Mouse (Mus musculus) lung, embryonic 16.5 days (tissue): ENCODE results near the gene Chic1. TPM values are rescaled to one million over a fixed set of nuclear protein-coding genes. Genes with fewer than 3 reads are reported as not detected.

Experiments
- ATAC-seq: fragments of 200-750 bp; cut with Nextera tagmentation; 2 replicates; pipeline ENCODE4 v1.8.0; 2017; ENCODE audit warnings: low read depth, mild to moderate bottlenecking, moderate library complexity
- H3K27ac ChIP-seq: fragments of 300-500 bp; sonication (generic); 2 replicates; pipeline ENCODE4 v1.5.1; 2014; ENCODE audit warnings: mild to moderate bottlenecking, control low read depth, low read length
- H3K27me3 ChIP-seq: fragments of 300-500 bp; sonication (generic); 2 replicates; pipeline ENCODE4 v1.6.1; 2014; ENCODE audit warnings: low read depth, low read length, mixed read lengths; ENCODE audit not compliant: control insufficient read depth, insufficient read depth
- H3K36me3 ChIP-seq: fragments of 300-500 bp; sonication (generic); 2 replicates; pipeline ENCODE4 v1.6.1; 2014; ENCODE audit warnings: low read length; ENCODE audit not compliant: control insufficient read depth, insufficient read depth
- H3K4me1 ChIP-seq: fragments of 300-500 bp; sonication (generic); replicated peaks from 2 replicates; pipeline ENCODE4 v1.6.1; 2014; ENCODE audit warnings: low read length, mixed read lengths; ENCODE audit not compliant: control insufficient read depth, insufficient read depth
- H3K4me2 ChIP-seq: fragments of 300-500 bp; sonication (generic); 2 replicates; pipeline ENCODE4 v1.6.1; 2014; ENCODE audit warnings: low read depth, low read length, control low read depth
- H3K4me3 ChIP-seq: fragments of 300-500 bp; sonication (generic); 2 replicates; pipeline ENCODE4 v1.5.1; 2014; ENCODE audit warnings: mild to moderate bottlenecking, low read length, control low read depth
- H3K9ac ChIP-seq: fragments of 300-500 bp; sonication (generic); 2 replicates; pipeline ENCODE4 v1.6.1; 2014; ENCODE audit warnings: low read length, control low read depth
- H3K9me3 ChIP-seq: fragments of 300-500 bp; sonication (generic); 2 replicates; pipeline ENCODE4 v1.6.1; 2016; ENCODE audit warnings: low read length; ENCODE audit not compliant: control insufficient read depth
- WGBS: fragments of 180-500 bp; shearing (Covaris S2); extraction: QIAGEN DNeasy Blood & Tissue Kit; methylation state at CpG from one replicate; pipeline ENCODE4 v1.1.7; 2014; 5-methylcytosine and 5-hydroxymethylcytosine counted together
- polyA plus RNA-seq: library from polyadenylated mRNA; unstranded; fragments of >200 nt; fragmentation: Nextera tagmentation; extraction: Ambion mirVana; gene quantifications from 2 replicates; pipeline ENCODE4 v1.2.1, GENCODE M21; 2015

Chic1 gene
- 2.6 and 3.3 TPM in 2 replicates for polyA plus RNA-seq

DNA sequence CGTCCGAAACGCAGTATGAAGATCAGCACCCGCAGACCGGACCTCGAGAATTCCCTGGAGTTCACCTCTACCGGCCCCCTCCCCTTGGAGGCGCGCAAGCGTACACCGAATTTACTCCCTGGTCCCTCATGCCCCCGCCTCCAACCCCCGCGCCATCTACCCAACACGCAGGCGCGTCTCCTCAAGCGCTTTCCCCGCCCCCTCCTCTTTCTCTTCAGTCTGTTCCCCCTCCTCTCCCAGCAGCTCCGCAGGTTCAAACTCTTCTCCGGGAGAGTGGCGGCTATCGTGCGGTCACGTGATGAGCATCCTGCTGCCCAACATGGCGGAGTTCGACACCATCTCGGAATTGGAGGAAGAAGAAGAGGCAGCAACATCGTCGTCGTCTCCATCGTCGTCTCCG is at the start of gene Chic1:
Gene Chic1 (plus strand): TSS at position 190 of the 400 bp plus-strand sequence.
- Histone ChIP-seq H3K4me3 (peak within 1 kb of the TSS; percentile 62), H3K9me3 (no peaks in the 10 kb centered on the region), H3K4me2 (peak within 1 kb of the TSS; percentile 62), H3K9ac (peak within 1 kb of the TSS; percentile 64), H3K27ac (no peak within 1 kb of the TSS), H3K36me3 (no peaks in the 10 kb centered on the region), H3K27me3 (peaks cover 15% of the 10 kb centered on the region), H3K4me1 (no peaks in the 10 kb centered on the region; the same call in 1 of the 2 replicates)
- peak; percentile 97 for ATAC-seq
- WGBS: 14% methylated on average over 34 of the region's 34 CpGs

DNA sequence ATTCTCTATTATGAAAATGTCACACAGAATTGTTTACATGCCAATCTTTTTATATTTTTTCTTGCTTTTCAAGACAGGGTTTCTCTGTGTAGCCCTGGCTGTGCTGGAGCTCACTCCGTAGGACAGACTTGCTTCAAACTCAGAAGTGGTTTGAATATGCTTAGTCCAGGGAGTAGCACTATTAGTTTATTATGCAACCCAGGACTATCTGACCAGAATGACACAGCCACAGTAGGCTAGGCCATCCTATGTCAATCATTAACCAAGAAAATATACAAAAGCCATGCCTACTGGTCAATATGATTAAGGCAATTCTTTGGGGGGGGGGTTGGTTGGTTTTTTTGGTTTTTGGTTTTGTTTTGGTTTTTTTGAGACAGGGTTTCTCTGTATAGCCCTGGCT is 48.0 kb upstream of the Chic1 start:
- Histone ChIP-seq H3K4me1 (no peaks in the 10 kb centered on the region), H3K9ac (no peak overlapping the region), H3K27me3 (peaks cover 8% of the 10 kb centered on the region; the same call in 1 of the 2 replicates), H3K4me3 (no peak overlapping the region), H3K9me3 (no peaks in the 10 kb centered on the region), H3K27ac (no peak overlapping the region), H3K36me3 (no peaks in the 10 kb centered on the region), H3K4me2 (no peak overlapping the region)
- no peak for ATAC-seq
- 83% methylated on average over 1 of the region's 1 CpGs for WGBS

DNA sequence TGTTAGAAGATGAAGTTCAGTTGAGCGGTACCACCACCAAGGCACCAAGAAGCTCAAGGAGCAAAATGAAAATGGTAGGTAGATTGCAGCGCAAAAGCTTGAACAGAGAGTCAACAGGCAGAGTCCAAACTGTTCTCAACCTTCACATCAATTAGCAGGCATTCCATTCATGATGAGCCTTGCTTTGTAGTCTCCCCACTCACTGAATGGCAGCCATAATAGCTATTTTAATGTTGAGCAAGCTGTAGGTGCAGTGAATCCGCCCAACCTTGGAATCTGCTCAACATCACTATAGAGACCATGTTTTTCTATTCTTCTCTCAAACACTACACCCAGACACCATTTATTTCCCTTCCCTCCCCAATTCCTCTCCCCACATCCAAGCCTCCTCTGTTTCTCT is 44.6 kb upstream of the Chic1 start:
- Histone ChIP-seq H3K4me3 (no peak overlapping the region), H3K9ac (no peak overlapping the region), H3K36me3 (no peaks in the 10 kb centered on the region), H3K27ac (no peak overlapping the region), H3K27me3 (peaks cover 5% of the 10 kb centered on the region; the same call in 1 of the 2 replicates), H3K9me3 (no peaks in the 10 kb centered on the region), H3K4me2 (no peak overlapping the region), H3K4me1 (no peaks in the 10 kb centered on the region)
- no peak for ATAC-seq
- 83% methylated on average over 3 of the region's 3 CpGs for WGBS

- H3K36me3 ChIP-seq: no peaks in the 10 kb centered on the region
- no peaks in the 10 kb centered on the region for H3K9me3 ChIP-seq
- no peaks in the 10 kb centered on the region for H3K4me1 ChIP-seq
- WGBS: 74% methylated on average over 6 of the region's 6 CpGs
- ATAC-seq: no peak
- H3K4me2 ChIP-seq: no peak overlapping the region
- H3K27ac ChIP-seq: no peak overlapping the region
- H3K9ac ChIP-seq: no peak overlapping the region
- peaks cover 12% of the 10 kb centered on the region for H3K27me3 ChIP-seq
- no peak overlapping the region for H3K4me3 ChIP-seq
Measured at GRCm38 (mm10) chrX:103314146-103314545, 42.1 kb upstream of the Chic1 start.

DNA sequence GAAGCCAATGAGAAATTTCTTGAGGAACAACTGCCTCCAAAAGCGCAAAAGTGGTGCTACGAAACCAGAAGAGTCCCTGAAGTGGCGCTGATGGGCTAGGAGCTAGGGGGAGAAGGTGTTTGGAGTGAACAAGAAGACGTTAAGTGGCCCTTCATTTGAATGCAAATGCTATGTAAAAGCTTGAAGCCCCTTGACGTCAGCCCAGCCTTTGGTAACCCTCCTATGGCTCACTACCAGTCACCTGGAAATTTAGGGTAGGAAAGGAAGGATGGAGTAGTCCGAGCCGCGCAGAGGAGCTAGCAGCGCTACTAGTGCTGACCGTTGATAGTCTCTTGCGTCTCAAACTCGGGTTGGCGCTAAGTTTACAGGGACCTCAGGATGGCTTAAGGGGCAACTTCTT is 35.1 kb upstream of the Chic1 start, which contains the start of gene Cdx4:
Gene Cdx4 (plus strand): TSS at position 253 of the 400 bp plus-strand sequence.
- peak within 1 kb of the TSS; percentile 18 for H3K4me3 ChIP-seq
- no peak within 1 kb of the TSS for H3K27ac ChIP-seq
- no peak for ATAC-seq
- H3K36me3 ChIP-seq: no peaks in the 10 kb centered on the region
- peak within 1 kb of the TSS; percentile 11; the same call in 1 of the 2 replicates for H3K4me2 ChIP-seq
- H3K9ac ChIP-seq: no peak within 1 kb of the TSS
- 10% methylated on average over 13 of the region's 13 CpGs for WGBS
- no peaks in the 10 kb centered on the region for H3K4me1 ChIP-seq
- H3K27me3 ChIP-seq: peaks cover 52% of the 10 kb centered on the region
- H3K9me3 ChIP-seq: no peaks in the 10 kb centered on the region

DNA sequence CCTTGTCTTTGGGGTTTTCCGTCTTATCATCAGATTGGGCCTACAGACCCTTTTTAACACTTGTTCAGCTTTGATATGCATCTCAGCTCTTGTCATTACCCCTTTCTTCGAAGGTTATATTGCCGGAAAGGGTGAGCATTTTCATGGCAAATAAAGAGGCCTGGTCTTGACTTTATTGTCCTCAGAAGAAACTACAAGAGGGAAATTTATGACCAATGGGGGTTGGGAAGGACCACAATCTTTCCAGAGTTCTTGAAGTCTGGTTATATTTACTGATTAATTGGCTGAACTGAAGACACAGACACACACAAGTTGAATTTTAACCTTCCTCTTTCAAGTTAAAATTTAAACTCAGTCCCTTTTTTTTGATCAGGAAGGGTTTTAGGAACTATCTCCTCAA is 30.4 kb upstream of the Chic1 start:
- Histone ChIP-seq H3K9me3 (no peaks in the 10 kb centered on the region), H3K36me3 (no peaks in the 10 kb centered on the region), H3K27me3 (peaks cover 51% of the 10 kb centered on the region), H3K4me2 (no peak overlapping the region), H3K4me3 (no peak overlapping the region), H3K9ac (no peak overlapping the region), H3K4me1 (no peaks in the 10 kb centered on the region), H3K27ac (no peak overlapping the region)
- WGBS: 75% methylated on average over 3 of the region's 3 CpGs
- no peak for ATAC-seq

GRCm38 (mm10) chrX:103329386-103329785 is 26.9 kb upstream of the Chic1 start:
- Histone ChIP-seq H3K36me3 (no peaks in the 10 kb centered on the region), H3K27ac (no peak overlapping the region), H3K27me3 (peaks cover 29% of the 10 kb centered on the region), H3K4me2 (no peak overlapping the region), H3K9ac (no peak overlapping the region), H3K4me1 (no peaks in the 10 kb centered on the region), H3K9me3 (no peaks in the 10 kb centered on the region), H3K4me3 (no peak overlapping the region)
- 55% methylated on average over 8 of the region's 8 CpGs for WGBS
- ATAC-seq: no peak

- 47% methylated on average over 5 of the region's 5 CpGs for WGBS
- Histone ChIP-seq H3K4me1 (no peaks in the 10 kb centered on the region), H3K4me2 (no peak overlapping the region), H3K4me3 (no peak overlapping the region), H3K9ac (no peak overlapping the region), H3K36me3 (no peaks in the 10 kb centered on the region), H3K27me3 (peaks cover 20% of the 10 kb centered on the region), H3K9me3 (no peaks in the 10 kb centered on the region), H3K27ac (no peak overlapping the region)
- no peak for ATAC-seq
Measured at GRCm38 (mm10) chrX:103331125-103331858, 25.0 kb upstream of the Chic1 start.

DNA sequence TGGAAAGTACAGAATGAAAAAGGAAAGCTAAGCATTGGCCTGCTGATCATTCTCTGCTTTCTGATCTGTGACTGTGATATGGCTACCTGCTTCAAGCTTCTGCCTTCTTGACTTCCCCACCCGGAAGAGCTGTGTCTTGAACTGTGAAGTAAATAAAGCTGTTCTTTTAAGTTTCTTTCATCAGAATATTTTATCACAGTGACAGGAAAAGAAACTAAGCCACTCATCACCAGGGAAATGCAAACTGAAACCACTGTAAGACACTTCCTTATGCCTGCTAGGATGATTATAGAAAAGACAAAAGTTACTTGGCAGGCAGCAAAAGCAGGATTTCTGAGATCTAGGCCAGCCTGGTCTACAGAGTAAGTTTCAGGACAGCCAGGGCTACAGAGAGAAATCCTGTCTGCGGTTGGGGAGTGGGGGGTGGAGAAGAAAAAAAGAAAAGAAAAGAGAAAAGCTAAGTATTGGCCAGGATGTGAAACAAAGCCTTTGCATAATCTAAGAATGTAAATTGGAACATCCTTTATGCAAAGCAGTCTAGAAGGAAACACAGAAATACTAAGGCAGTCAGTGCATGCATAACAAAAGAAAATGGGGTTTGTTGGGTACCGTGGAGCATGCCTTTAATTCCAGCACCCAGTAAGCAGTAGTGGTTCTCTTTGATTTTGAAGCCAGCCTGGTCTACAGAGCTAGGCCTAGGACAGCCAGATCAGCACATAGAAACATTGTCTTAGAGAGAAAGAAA is 14.7 kb upstream of the Chic1 start:
- no peak for ATAC-seq

More for the DNA sequence above, 14.7 kb upstream of the Chic1 start:
- no peak overlapping the region for H3K4me2 ChIP-seq
- no peak overlapping the region for H3K27ac ChIP-seq
- no peak overlapping the region for H3K9ac ChIP-seq
- 61% methylated on average over 3 of the region's 3 CpGs for WGBS
- H3K9me3 ChIP-seq: no peaks in the 10 kb centered on the region
- H3K36me3 ChIP-seq: no peaks in the 10 kb centered on the region
- H3K27me3 ChIP-seq: peaks cover 9% of the 10 kb centered on the region
- H3K4me1 ChIP-seq: no peaks in the 10 kb centered on the region
- H3K4me3 ChIP-seq: no peak overlapping the region
